Mouse (Mus musculus): ENCODE data around the gene Ccl2. TPM values are rescaled to one million over a fixed set of nuclear protein-coding genes. Genes with fewer than 3 reads are reported as not detected.
A peak's percentile ranks its signal among the peaks of the same experiment; 100 is the strongest.

The Ccl2 gene
- total and polyA plus RNA-seq, 2 experiments from 2014 or later = 1.5 TPM; not detected in 1

DNA sequence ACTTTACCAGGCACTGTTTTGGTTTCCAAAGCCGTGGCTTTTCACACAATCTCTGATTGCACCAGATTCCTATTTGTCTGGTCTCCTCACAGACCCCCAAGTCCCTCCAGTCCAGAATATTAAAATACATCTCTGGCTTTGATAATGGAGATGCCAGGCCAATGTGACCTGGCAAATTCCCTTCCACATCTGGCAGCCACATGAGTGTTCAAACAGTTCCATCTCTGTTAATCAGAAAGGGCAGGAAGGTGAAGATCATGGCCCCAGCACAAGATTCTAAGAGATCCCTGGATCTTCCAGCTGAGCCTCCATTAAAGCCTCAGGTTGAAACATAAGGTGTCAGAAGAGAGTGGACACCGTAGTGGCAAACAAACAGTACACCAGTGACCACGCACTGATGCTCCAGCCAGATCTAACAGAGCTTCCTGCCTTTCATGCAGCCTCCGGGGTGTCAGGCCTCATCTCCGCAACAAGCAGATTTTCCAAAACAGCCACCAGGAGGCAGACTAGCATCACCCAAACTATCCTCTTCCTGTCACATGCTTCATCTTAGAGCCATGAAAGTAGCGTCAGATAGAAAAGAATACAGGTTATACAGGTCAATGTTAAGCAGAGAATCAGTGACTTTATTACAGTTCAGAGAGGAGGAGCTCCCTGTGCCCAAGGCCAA, 12.5 kb downstream of the Ccl2 start:
- Histone ChIP-seq H3K9ac (replicated peaks; ENCODE audit: low read length) (no peak overlapping the region), H3K4me3 (ENCODE audit: low read length) (no peak overlapping the region), H3K27me3 (ENCODE audit: insufficient read depth, low read length) (no peaks in the 10 kb centered on the region), H3K9me3 (ENCODE audit: low read length) (no peaks in the 10 kb centered on the region), H3K4me2 (ENCODE audit: low read depth, low read length) (no peak overlapping the region), H3K4me1 (ENCODE audit: insufficient read depth, low read length) (no peaks in the 10 kb centered on the region), H3K36me3 (ENCODE audit: insufficient read depth, low read length) (no peaks in the 10 kb centered on the region), H3K27ac (no peak overlapping the region)
- peak; percentile 70 for TF ChIP-seq CTCF (IDR thresholded peaks at IDR 0.05; ENCODE audit: low read depth)
- WGBS = 51% methylated on average over 6 of the region's 6 CpGs
- ATAC-seq (no peak), DNase-seq (ENCODE audit: low spot score) (peak; percentile 58)

DNA sequence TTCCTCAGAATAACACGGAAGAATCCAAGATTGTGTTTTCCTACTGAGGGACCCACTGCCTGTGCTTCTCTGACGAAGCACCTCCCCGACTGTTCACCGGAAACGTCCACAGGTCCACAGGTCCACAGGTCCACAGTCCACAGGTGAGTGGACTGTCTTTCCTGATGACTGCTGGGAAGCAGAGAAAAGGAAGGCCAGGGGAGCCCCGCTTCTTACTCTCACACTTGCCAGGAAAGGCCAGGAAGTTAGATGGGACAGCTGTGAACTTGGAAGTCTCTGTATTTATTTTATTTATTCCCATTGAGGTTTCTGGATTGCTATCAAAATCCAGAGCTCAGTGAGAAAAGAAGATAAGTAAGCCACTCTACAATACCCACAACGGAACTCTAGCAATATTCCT, 18.5 kb downstream of the Ccl2 start:
- ATAC-seq = no peak
- no peak for DNase-seq (ENCODE audit: low spot score)
- 92% methylated on average over 7 of the region's 7 CpGs for WGBS
- no peak overlapping the region for H3K27ac ChIP-seq
- no peaks in the 10 kb centered on the region for H3K9me3 ChIP-seq (ENCODE audit: low read length)
- H3K36me3 ChIP-seq (ENCODE audit: insufficient read depth, low read length) = no peaks in the 10 kb centered on the region
- no peaks in the 10 kb centered on the region for H3K27me3 ChIP-seq (ENCODE audit: insufficient read depth, low read length)
- no peak overlapping the region for H3K4me2 ChIP-seq (ENCODE audit: low read depth, low read length)
- H3K4me3 ChIP-seq (ENCODE audit: low read length) = no peak overlapping the region
- TF ChIP-seq CTCF (IDR thresholded peaks at IDR 0.05; ENCODE audit: low read depth) = no peak
- no peak overlapping the region for H3K9ac ChIP-seq (replicated peaks; ENCODE audit: low read length)
- no peaks in the 10 kb centered on the region for H3K4me1 ChIP-seq (ENCODE audit: insufficient read depth, low read length)

- no peak for DNase-seq (ENCODE audit: low spot score)
- 72% methylated on average over 6 of the region's 6 CpGs for WGBS
- no peak within 1 kb of the TSS for H3K4me3 ChIP-seq (ENCODE audit: low read length)
- H3K36me3 ChIP-seq (ENCODE audit: insufficient read depth, low read length) = no peaks in the 10 kb centered on the region
- ATAC-seq = no peak
- no peaks in the 10 kb centered on the region for H3K4me1 ChIP-seq (ENCODE audit: insufficient read depth, low read length)
- no peaks in the 10 kb centered on the region for H3K9me3 ChIP-seq (ENCODE audit: low read length)
- no peak within 1 kb of the TSS for H3K27ac ChIP-seq
- H3K4me2 ChIP-seq (ENCODE audit: low read depth, low read length) = no peak within 1 kb of the TSS
- H3K27me3 ChIP-seq (ENCODE audit: insufficient read depth, low read length) = no peaks in the 10 kb centered on the region
- no peak within 1 kb of the TSS for H3K9ac ChIP-seq (replicated peaks; ENCODE audit: low read length)
- TF ChIP-seq CTCF (IDR thresholded peaks at IDR 0.05; ENCODE audit: low read depth) = no peak
Observed at GRCm38 (mm10) chr11:82057646-82058045, 22.3 kb downstream of the Ccl2 start, which contains the start of gene Ccl11. Ccl11 (plus strand) TSS chr11:82057823.

DNA sequence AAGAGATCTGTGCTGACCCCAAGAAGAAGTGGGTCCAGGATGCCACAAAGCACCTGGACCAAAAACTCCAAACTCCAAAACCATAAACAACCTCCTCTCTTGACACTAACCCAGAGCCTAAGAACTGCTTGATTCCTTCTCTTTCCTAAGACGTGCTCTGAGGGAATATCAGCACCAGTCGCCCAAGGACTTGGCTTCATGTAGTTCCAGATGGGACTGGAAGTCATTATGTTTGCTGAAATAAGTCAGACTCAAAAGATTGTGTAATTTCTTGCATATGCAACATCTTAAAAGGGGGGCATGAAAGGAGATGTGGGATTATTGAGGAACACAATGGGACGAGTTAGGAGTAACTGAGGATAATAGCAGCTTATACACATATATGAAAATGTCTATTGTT, 26.9 kb downstream of the Ccl2 start:
- Histone ChIP-seq H3K27me3 (ENCODE audit: insufficient read depth, low read length) (no peaks in the 10 kb centered on the region), H3K4me1 (ENCODE audit: insufficient read depth, low read length) (no peaks in the 10 kb centered on the region), H3K4me2 (ENCODE audit: low read depth, low read length) (no peak overlapping the region), H3K36me3 (ENCODE audit: insufficient read depth, low read length) (no peaks in the 10 kb centered on the region), H3K9ac (replicated peaks; ENCODE audit: low read length) (no peak overlapping the region), H3K9me3 (ENCODE audit: low read length) (no peaks in the 10 kb centered on the region), H3K27ac (no peak overlapping the region), H3K4me3 (ENCODE audit: low read length) (no peak overlapping the region)
- ATAC-seq = no peak
- no peak for DNase-seq (ENCODE audit: low spot score)
- TF ChIP-seq CTCF (IDR thresholded peaks at IDR 0.05; ENCODE audit: low read depth) = no peak
- WGBS = 82% methylated on average over 3 of the region's 3 CpGs

- 87% methylated on average over 2 of the region's 2 CpGs for WGBS
- TF ChIP-seq CTCF (IDR thresholded peaks at IDR 0.05; ENCODE audit: low read depth) = no peak
- H3K9me3 ChIP-seq (ENCODE audit: low read length) = no peaks in the 10 kb centered on the region
Observed at GRCm38 (mm10) chr11:82063454-82063853, 28.1 kb downstream of the Ccl2 start.

DNA sequence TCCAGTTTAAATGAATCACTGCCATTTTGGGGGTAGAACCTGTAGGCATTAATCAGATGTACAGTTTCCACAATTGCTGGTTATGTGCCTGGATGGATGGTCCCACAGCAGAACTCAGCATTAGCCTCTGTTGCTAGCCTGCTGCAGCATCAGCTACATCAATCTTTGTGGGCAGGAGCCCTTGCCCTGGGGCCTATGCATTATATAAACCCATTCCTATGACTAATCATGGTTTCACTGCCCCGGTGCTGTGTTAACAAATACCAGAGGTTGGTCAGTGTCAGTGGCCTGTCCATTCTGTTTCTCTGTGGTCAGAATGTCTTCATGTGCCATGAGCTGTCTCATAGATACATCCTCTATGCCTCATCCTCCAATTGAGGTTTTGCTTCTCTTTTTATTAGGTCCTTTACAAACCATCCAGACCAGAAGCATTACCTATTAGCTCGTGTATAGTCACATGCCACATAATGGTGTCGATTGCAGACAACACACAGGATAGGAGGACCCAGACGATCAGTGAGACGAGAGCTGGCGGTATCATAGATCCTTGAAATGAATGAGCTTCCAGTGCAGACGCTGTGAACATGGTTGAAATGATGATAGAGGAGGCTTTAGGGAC, 31.7 kb downstream of the Ccl2 start:
- Histone ChIP-seq H3K9me3 (ENCODE audit: low read length) (no peaks in the 10 kb centered on the region), H3K36me3 (ENCODE audit: insufficient read depth, low read length) (no peaks in the 10 kb centered on the region), H3K4me3 (ENCODE audit: low read length) (no peak overlapping the region), H3K9ac (replicated peaks; ENCODE audit: low read length) (no peak overlapping the region), H3K4me1 (ENCODE audit: insufficient read depth, low read length) (no peaks in the 10 kb centered on the region), H3K4me2 (ENCODE audit: low read depth, low read length) (no peak overlapping the region), H3K27me3 (ENCODE audit: insufficient read depth, low read length) (no peaks in the 10 kb centered on the region), H3K27ac (no peak overlapping the region)
- ATAC-seq = no peak
- no peak for DNase-seq (ENCODE audit: low spot score)
- WGBS = 81% methylated on average over 7 of the region's 7 CpGs
- no peak for TF ChIP-seq CTCF (IDR thresholded peaks at IDR 0.05; ENCODE audit: low read depth)

More at GRCm38 (mm10) chr11:82063454-82063853, 28.1 kb downstream of the Ccl2 start:
- Histone ChIP-seq H3K4me2 (ENCODE audit: low read depth, low read length) (no peak overlapping the region), H3K36me3 (ENCODE audit: insufficient read depth, low read length) (no peaks in the 10 kb centered on the region), H3K4me1 (ENCODE audit: insufficient read depth, low read length) (no peaks in the 10 kb centered on the region), H3K27ac (no peak overlapping the region), H3K9ac (replicated peaks; ENCODE audit: low read length) (no peak overlapping the region), H3K27me3 (ENCODE audit: insufficient read depth, low read length) (no peaks in the 10 kb centered on the region), H3K4me3 (ENCODE audit: low read length) (no peak overlapping the region)
- no peak for ATAC-seq
- DNase-seq (ENCODE audit: low spot score) = no peak

DNA sequence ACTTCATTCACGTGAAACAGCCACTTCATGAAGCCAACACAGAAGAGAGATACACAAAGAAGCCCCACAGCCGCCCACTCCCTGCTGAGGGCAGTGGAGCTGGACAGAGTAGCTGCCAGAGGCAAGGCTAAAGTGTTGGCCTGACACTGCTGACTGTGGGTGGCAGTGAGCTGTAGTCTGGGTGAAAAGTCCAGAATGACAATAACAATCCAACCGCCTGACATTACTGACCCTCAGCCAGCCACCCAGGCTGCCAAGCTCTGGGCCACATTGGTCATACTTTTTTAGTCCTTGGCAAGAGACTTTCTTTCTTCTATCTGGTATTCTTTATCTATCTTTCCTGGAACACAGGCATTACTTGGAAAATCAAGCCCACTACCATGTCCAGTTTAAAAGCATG, 35.7 kb downstream of the Ccl2 start:
- H3K36me3 ChIP-seq (ENCODE audit: insufficient read depth, low read length) = no peaks in the 10 kb centered on the region
- 40% methylated on average over 3 of the region's 3 CpGs for WGBS
- no peak overlapping the region for H3K4me2 ChIP-seq (ENCODE audit: low read depth, low read length)
- no peak overlapping the region for H3K9ac ChIP-seq (replicated peaks; ENCODE audit: low read length)
- H3K27me3 ChIP-seq (ENCODE audit: insufficient read depth, low read length) = no peaks in the 10 kb centered on the region
- H3K4me1 ChIP-seq (ENCODE audit: insufficient read depth, low read length) = no peaks in the 10 kb centered on the region
- no peak overlapping the region for H3K4me3 ChIP-seq (ENCODE audit: low read length)
- no peak overlapping the region for H3K27ac ChIP-seq
- TF ChIP-seq CTCF (IDR thresholded peaks at IDR 0.05; ENCODE audit: low read depth) = no peak
- DNase-seq (ENCODE audit: low spot score) (no peak), ATAC-seq (no peak)
- H3K9me3 ChIP-seq (ENCODE audit: low read length) = no peaks in the 10 kb centered on the region
